Mouse (Mus musculus) hindbrain, embryonic 10.5 days (tissue): Measurements from ENCODE around the gene Stap2. TPM values are rescaled to one million over a fixed set of nuclear protein-coding genes. Genes with fewer than 3 reads are reported as not detected.

Experiments
- DNase-seq: peaks from one replicate; pipeline ENCODE4 v3.0.0-alpha.2; 2017; ENCODE audit warnings: low spot score
- H3K27ac ChIP-seq: fragments of 300-500 bp; sonication (generic); 2 replicates; pipeline ENCODE4 v1.5.1; 2016; ENCODE audit warnings: mild to moderate bottlenecking, moderate library complexity
- H3K27me3 ChIP-seq: fragments of 300-500 bp; sonication (generic); 2 replicates; pipeline ENCODE4 v1.6.1; 2016; ENCODE audit warnings: mild to moderate bottlenecking; ENCODE audit not compliant: poor library complexity, insufficient read depth, severe bottlenecking
- H3K36me3 ChIP-seq: fragments of 300-500 bp; sonication (generic); 2 replicates; pipeline ENCODE4 v1.6.1; 2016; ENCODE audit warnings: mild to moderate bottlenecking, moderate library complexity
- H3K4me1 ChIP-seq: fragments of 300-500 bp; sonication (generic); replicated peaks from 2 replicates; pipeline ENCODE4 v1.6.1; 2016; ENCODE audit warnings: mild to moderate bottlenecking
- H3K4me3 ChIP-seq: fragments of 300-500 bp; sonication (generic); 2 replicates; pipeline ENCODE4 v1.5.1; 2016; ENCODE audit warnings: mild to moderate bottlenecking, moderate library complexity
- H3K9me3 ChIP-seq: fragments of 300-500 bp; sonication (generic); 2 replicates; pipeline ENCODE4 v1.6.1; 2016; ENCODE audit warnings: mild to moderate bottlenecking, moderate library complexity
- WGBS: fragments of 180-500 bp; shearing (Covaris S2); methylation state at CpG from one replicate; pipeline ENCODE4 v1.1.7; 2016; 5-methylcytosine and 5-hydroxymethylcytosine counted together
- polyA plus RNA-seq: library from polyadenylated mRNA; unstranded; fragments of >200 nt; fragmentation: Nextera tagmentation; extraction: Ambion mirVana; gene quantifications from 2 replicates; pipeline ENCODE4 v1.2.1, GENCODE M21; 2016

Stap2 gene
- polyA plus RNA-seq, 1 experiment from 2014 or later = 6.0 TPM

GRCm38 (mm10) chr17:56009088-56009961 is 3.9 kb upstream of the Stap2 start:
- H3K4me1 ChIP-seq = peaks cover 44% of the 10 kb centered on the region
- 1% methylated on average over 62 of the region's 62 CpGs for WGBS
- DNase-seq = peak; percentile 93
- peak overlapping the region; percentile 82 for H3K4me3 ChIP-seq
- H3K27me3 ChIP-seq = peaks cover 13% of the 10 kb centered on the region; the same call in 1 of the 2 replicates
- peaks cover 40% of the 10 kb centered on the region for H3K36me3 ChIP-seq
- no peaks in the 10 kb centered on the region for H3K9me3 ChIP-seq
- peak overlapping the region; percentile 94 for H3K27ac ChIP-seq

- Histone ChIP-seq H3K36me3 (peaks cover 32% of the 10 kb centered on the region), H3K27ac (peak overlapping the region; percentile 94), H3K9me3 (no peaks in the 10 kb centered on the region), H3K4me3 (peak overlapping the region; percentile 82), H3K27me3 (peaks cover 16% of the 10 kb centered on the region; the same call in 1 of the 2 replicates), H3K4me1 (peaks cover 44% of the 10 kb centered on the region)
- peak; percentile 97 for DNase-seq
- under 1% methylated on average over 21 of the region's 21 CpGs for WGBS
Measured at GRCm38 (mm10) chr17:56008356-56009087, 3.1 kb upstream of the Stap2 start.

- H3K4me3 ChIP-seq = peak overlapping the region; percentile 82
- peak overlapping the region; percentile 94 for H3K27ac ChIP-seq
- H3K4me1 ChIP-seq = peaks cover 44% of the 10 kb centered on the region
- 34% methylated on average over 14 of the region's 14 CpGs for WGBS
- peak; percentile 39 for DNase-seq
- peaks cover 25% of the 10 kb centered on the region for H3K36me3 ChIP-seq
- H3K27me3 ChIP-seq = peaks cover 16% of the 10 kb centered on the region; the same call in 1 of the 2 replicates
- no peaks in the 10 kb centered on the region for H3K9me3 ChIP-seq
Measured at GRCm38 (mm10) chr17:56007444-56008355, 2.3 kb upstream of the Stap2 start.

GRCm38 (mm10) chr17:56006956-56007355 is 1.6 kb upstream of the Stap2 start:
- 45% methylated on average over 10 of the region's 10 CpGs for WGBS
- DNase-seq = no peak
- Histone ChIP-seq H3K4me3 (no peak overlapping the region), H3K27ac (peak overlapping the region; percentile 94), H3K27me3 (peaks cover 20% of the 10 kb centered on the region), H3K9me3 (no peaks in the 10 kb centered on the region), H3K36me3 (peaks cover 18% of the 10 kb centered on the region), H3K4me1 (peaks cover 44% of the 10 kb centered on the region)

DNA sequence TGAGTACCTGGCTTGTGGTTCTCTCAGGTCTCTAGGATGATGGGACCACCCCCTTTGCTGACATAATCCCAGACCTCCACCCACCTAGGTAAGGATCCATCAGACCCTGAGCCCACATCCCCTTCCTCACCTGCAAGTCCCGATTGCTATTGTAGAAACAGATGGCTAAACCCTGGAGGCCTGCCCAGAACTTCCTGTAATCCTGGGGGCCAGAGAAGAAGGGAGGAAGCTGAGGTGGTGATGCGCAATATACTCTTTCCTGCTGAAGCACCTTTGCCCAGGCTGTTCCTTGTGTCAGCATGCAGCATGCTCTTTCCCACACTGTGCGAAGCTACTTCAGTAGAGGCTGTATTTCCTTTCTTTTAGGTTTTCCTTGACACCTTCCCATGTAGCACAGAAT is 2.4 kb downstream of the Stap2 start:
- 86% methylated on average over 3 of the region's 3 CpGs for WGBS
- no peak overlapping the region for H3K27ac ChIP-seq
- no peak for DNase-seq

DNA sequence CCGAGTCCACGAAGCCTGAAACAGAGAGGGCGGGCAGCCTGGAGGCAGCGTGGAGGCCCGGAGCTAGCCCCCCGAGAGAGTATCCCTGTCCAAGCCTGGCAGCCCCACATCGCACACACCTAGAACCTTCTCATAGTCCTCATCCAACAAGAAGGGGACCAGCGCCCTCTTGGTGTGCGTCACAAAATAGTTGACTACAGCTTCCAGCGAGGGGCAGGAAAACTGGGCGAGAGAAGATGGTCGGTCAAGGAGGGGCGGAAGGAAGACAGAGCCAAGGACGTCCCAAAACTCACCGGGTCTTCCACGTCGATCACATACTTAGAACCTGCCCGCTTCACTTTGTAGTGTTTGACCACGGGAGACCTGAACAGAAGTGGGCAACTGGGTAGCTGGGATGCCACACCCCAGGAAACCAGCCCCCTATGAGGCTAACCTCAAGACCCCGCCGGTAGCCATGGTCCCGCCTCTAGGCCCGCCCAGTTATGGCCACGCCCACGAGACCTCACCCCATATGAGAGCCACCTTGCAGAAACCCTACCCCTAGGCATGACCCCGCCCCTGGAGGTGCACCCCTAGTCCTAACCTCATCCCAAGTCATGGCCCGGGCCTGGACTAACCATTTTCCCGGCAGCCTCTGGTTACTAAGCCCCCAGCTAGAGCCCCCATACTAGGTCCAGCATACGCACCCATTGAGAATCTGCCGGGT is 5.4 kb downstream of the Stap2 start:
- 7% methylated on average over 30 of the region's 30 CpGs for WGBS
- peaks cover 30% of the 10 kb centered on the region for H3K36me3 ChIP-seq
- peaks cover 11% of the 10 kb centered on the region for H3K4me1 ChIP-seq
- no peaks in the 10 kb centered on the region for H3K9me3 ChIP-seq
- H3K27ac ChIP-seq = 0 out of 2 replicates have a peak overlapping the region, but pooled peaks have one; percentile 9
- H3K4me3 ChIP-seq = peak overlapping the region; percentile 44
- peak; percentile 36 for DNase-seq
- H3K27me3 ChIP-seq = peaks cover 37% of the 10 kb centered on the region

More for the DNA sequence above, 2.4 kb downstream of the Stap2 start:
- H3K9me3 ChIP-seq = no peaks in the 10 kb centered on the region
- H3K36me3 ChIP-seq = no peaks in the 10 kb centered on the region
- H3K4me1 ChIP-seq = peaks cover 22% of the 10 kb centered on the region
- H3K27me3 ChIP-seq = peaks cover 44% of the 10 kb centered on the region
- no peak overlapping the region for H3K4me3 ChIP-seq

- no peak for DNase-seq
- Histone ChIP-seq H3K27ac (no peak overlapping the region), H3K36me3 (peaks cover 64% of the 10 kb centered on the region), H3K4me3 (no peak overlapping the region), H3K4me1 (peaks cover 11% of the 10 kb centered on the region), H3K9me3 (no peaks in the 10 kb centered on the region), H3K27me3 (peaks cover 17% of the 10 kb centered on the region)
- WGBS = 91% methylated on average over 15 of the region's 15 CpGs
Measured at GRCm38 (mm10) chr17:55996007-55996406, 9.4 kb downstream of the Stap2 start.

GRCm38 (mm10) chr17:55990278-55990898 is 15.0 kb downstream of the Stap2 start:
- peaks cover 61% of the 10 kb centered on the region for H3K36me3 ChIP-seq
- H3K27me3 ChIP-seq = no peaks in the 10 kb centered on the region
- peaks cover 16% of the 10 kb centered on the region for H3K4me1 ChIP-seq
- WGBS = 85% methylated on average over 8 of the region's 8 CpGs
- no peak overlapping the region for H3K4me3 ChIP-seq
- no peak overlapping the region for H3K27ac ChIP-seq
- DNase-seq = no peak
- no peaks in the 10 kb centered on the region for H3K9me3 ChIP-seq

GRCm38 (mm10) chr17:55986030-55986961 is 19.1 kb downstream of the Stap2 start, which contains the start of gene Fsd1:
Fsd1 (plus strand) TSS chr17:55986509.
- WGBS = 9% methylated on average over 35 of the region's 35 CpGs
- peak; percentile 84 for DNase-seq
- Histone ChIP-seq H3K36me3 (peaks cover 25% of the 10 kb centered on the region), H3K9me3 (no peaks in the 10 kb centered on the region), H3K27me3 (no peaks in the 10 kb centered on the region), H3K4me1 (peaks cover 16% of the 10 kb centered on the region), H3K4me3 (peak within 1 kb of the TSS; percentile 77), H3K27ac (peak within 1 kb of the TSS; percentile 89)

DNA sequence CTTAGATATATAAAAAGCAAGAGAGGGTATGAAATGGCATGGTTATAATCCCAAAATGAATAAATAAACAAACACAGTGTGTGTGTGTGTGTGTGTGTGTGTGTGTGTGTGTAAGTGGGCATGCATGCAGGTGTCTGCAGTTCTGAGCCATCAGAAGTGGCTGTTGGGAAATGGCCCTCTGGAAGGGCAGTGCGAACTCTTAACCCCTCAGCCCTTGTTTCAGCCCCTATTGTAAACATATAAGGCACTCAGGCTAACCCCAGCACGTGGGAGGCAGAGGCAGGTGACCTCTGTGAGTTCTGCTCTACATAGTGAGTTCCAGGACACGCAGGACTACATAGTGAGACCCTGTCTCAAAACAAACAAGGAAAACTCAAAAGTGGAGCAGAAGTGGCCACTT is 28.1 kb downstream of the Stap2 start:
- DNase-seq = no peak
- 64% methylated on average over 3 of the region's 3 CpGs for WGBS
- H3K36me3 ChIP-seq = peaks cover 33% of the 10 kb centered on the region

More for the DNA sequence above, 28.1 kb downstream of the Stap2 start:
- Histone ChIP-seq H3K4me1 (peaks cover 23% of the 10 kb centered on the region), H3K9me3 (no peaks in the 10 kb centered on the region), H3K27ac (peak overlapping the region; percentile 35; the same call in 1 of the 2 replicates), H3K27me3 (peaks cover 5% of the 10 kb centered on the region; the same call in 1 of the 2 replicates), H3K4me3 (no peak overlapping the region)
